Mouse (Mus musculus) thymus, postnatal 36 days (tissue): ENCODE data around the gene Gale.

Experiments
- DNase-seq, 2 experiments: peaks; one replicate each; pipeline ENCODE4 v3.0.0; 2022; ENCODE audit warnings: mixed read lengths in 2 of 2

Gene Gale

DNA sequence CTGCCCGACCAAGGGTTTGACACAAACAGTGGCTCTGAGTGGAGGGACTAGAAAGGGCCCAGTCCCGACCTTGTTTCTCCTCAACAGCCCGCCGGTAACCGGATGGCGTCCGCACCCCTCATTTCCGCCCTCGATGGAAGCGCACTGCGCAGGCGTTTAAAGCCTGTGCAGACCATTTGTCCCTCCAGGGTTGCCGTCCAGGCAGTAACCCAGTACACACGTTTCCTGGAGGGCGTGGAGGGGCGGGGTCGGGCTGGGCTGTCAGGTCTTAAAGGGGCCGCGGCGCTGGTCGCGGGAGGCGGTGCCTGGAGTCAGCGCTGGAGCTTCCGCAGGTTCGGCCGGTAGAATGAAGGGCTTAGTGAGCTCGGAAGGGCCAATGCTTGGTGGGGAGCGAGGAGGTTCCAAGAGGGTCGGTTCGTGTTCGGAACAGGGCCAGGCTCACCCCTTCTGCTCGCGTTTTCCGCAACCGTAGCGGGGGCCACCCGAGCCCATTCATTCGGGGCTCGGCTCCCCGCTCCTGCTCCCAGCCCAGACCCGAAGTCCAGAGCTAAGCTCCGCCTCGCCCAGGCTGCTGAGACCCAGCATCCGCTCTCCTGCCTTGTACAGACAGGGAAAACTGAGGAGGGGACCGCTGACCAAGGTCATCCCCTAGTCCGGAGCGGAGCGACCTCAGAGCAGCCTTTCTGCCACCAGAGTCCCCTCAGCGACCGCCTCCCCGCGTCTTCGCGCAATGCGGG is at the start of gene Gale:
Gale (plus strand) TSS at position 271 of the 737 bp plus-strand sequence.
- DNase-seq: peak; percentile 95 to 96

DNA sequence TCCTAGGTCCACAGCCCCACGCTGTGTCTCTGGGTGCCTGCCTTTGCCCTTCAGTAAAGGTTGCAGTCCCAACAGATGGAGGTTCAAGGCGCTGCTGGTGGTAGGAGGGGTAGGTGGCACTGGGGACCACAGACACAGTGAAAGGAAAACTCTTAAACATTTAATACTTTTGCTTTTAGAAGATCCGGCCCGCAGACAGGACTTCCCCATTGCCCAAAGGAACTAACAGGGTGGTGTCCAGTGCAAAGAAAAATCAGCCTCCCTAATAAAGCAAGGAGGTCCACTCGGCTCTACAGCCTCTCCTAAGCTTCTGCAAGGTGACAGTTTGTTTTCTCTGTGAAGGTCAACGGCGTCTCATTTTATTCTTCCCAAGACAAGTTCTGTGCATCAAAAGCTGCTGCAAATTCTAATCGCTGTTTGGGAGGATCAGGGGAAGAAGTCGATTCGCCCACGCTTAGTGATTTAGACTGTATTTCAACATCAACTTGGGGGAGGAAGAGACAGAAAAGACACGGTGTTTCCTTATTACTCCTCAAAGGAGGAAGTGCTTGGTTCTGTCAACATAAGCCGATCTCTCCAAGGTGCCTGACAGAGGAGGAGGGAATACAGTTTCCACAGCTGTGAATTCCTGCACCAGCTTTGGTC is 44.8 kb upstream of the Gale start:
- DNase-seq: no peak

DNA sequence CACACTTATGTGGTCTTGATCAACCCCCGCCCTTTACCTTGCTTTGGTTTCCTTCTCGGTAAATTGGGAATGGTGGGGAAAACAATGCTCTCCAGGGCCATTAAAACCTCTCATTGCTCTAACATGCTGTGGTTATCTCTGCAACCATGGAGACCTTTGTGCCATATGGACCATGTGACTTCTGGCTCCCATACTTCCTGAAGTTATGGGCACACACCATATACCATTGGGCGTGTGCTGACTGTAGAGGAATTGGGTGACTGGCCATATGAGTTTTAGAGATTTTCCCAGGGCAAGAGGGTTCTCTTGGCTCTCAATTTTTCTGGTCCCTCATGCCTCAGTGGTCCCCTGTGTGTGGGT is 44.3 kb upstream of the Gale start:
- DNase-seq: no peak

DNA sequence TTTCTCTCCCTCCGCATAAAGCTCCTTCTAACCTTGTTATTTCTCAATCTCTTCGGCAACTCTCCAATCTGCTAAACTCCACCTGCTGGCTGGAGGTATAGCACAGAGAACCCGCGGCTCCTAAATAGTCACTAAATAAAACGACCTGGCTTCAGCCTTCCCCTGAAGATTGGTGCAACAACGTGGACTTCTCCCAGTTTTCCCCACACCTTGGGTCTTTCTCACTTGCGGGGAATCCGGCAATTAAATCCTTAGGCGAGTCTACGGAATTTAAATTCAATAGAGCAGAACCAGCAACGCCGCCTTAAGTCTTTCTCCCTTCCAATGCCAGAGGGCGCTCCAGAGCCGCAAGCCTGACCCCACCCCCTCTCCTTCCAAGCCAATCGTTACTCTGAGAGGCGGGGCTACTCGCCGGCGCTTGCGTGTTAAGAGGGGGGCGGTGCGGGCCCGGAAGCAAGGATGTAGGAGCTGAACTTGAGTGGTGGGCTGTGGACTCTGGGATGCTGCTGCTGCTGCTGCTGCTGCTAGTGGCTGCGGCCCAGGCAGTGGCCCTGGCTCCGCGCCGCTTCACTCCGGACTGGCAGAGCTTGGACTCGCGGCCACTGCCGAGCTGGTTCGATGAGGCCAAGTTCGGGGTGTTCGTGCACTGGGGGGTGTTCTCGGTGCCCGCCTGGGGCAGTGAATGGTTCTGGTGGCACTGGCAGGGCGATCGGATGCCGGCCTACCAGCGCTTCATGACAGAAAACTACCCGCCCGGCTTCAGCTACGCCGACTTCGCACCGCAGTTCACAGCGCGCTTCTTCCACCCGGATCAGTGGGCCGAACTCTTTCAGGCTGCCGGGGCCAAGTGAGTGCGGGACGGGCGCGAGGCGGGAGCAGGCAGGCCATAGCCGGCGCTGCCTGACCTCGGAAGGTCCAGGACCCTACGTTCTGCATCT is 43.0 kb upstream of the Gale start, which contains the start of gene Fuca1:
Fuca1 (plus strand) TSS at position 432 of the 938 bp plus-strand sequence.
- DNase-seq: peak; percentile 97 to 98

DNA sequence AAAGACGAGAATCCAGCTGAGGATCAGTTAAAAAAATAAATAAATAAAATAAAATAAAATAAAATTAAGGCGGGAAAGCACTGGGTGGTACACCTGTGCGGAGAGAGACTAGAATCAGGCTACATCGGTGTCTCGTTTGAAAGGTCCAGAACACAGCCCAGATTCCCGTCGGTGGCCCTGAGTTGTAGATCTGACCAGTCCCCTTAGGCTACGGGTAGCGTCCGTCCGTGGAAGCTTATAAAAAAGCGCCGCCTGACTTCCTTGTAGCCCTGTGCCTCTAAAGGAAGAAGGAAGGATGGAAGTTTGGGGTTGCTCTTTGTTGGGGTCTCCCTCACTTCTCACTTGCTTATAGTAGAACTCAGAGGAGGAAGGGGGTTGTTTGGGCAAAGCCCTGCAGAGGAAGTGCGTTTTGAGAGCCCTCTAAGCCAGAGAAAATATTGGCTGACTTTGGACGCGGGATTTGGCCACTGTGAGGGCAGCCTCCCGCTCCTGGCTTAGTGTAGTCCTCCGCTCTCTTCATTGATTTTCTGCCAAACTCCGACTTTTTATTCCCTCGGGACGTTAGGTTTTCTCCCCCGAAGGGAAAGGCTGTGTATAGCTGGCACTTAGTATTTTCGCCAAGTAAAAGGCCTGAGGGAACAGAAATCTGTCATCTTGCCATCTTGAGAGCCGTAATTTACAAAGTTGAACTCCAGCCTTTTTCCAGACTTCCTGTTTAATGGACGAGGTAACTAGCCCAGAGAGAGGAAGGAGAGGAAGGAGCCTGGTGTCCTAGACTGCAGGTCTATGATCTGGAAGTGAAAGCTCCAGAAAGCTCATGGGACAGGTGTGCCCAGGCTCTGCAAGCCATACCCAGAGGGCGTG is 42.0 kb upstream of the Gale start:
- DNase-seq: no peak

DNA sequence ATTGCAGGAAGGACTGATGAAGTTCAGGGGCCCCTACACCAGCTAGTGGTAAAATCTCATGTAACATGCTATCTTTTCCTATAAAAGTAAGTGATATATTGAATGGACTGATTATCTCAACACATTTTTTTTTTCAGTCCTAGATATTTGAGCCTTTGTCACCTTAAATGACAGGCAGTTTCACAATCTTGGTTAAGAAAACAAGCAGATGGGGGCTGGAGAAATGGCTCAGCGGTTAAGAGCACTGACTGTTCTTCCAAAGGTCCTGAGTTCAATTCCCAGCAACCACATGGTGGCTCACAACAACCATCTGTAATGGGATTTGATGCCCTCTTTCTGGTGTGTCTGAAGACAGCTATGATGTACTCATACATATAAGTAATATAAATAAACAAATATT is 41.3 kb upstream of the Gale start:
- DNase-seq: no peak

DNA sequence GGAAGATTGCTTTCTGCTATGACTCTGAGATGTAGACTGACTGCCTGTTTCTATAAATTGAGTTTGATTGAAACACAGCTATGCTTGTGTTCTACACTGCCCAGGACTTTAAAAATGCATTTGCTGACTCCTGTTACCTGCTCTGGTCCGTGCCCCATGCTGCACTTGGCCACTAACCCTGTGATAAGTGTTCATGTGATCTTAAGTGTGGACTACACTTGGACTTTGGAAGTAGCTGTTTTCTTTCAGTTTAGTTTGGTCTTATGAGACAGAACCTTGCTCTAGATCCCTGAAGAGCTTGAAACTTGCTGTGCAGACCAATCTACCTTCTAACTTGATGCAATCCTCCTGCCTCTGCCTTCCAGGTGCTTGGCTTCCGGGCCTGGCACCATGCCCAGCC is 39.1 kb upstream of the Gale start:
- no peak for DNase-seq

DNA sequence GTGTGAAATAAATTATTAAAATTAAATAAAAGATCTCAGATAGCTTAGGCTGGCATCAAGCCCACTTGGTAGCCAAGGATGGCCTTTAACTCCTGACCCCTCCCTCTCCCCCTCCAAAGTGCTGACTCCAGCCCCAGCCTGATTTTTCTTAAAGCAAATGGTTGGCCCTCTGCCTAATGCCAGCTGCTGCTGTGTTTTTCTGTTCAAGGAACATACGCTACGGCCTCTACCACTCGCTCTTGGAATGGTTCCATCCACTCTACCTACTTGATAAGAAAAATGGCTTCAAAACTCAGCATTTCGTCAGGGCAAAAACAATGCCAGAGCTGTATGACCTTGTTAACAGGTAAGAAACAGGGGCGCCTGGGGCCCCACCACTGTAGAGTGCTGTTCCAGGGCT is 38.2 kb upstream of the Gale start:
- no peak for DNase-seq

DNA sequence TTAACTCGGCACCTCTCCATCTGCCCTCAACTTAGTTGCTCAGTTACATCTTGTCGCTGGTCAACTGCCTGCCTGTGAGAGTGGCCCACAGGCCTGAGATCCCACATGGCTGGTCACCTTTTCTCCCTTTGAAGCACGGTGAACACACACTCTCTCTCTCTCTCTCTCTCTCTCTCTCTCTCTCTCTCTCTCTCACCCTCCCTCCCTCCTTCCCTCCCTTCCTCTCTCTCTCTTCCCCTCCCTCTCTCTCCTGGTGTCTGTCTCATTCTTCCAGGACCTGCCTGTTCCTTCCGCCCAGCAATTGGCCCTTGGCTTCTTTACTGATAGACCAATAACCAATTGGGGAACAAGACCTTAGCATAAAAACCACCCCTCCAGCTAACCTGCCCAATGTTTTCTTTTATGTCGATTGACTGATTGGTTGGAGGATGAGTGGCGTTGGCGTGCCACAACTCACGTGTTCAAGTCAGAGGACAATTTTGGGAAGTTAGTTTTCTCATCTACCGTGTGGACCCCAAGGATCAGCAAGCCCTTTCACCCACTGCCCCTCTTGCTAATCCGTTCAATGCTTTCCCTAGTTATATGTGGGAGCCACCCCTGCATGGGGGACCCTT is 37.2 kb upstream of the Gale start:
- DNase-seq: no peak

DNA sequence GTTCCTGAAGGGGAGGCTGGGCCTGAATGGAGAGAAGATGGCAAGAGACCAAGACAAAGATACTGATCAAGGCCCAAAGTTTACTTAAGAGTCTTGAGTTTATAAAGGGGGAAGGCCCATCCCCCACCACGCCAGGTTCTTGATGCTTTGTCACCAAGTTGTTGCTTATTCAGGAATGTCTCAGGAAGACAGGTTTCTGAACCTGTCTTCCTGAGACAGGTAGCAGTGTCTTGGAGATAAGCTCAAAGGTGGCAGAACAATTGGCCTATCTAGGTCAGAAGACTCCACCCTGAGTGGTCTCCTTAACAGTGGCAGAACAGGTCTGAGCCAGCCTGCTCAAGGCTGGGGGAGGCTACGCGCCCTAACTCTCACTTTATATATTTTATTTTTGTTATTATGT is 36.7 kb upstream of the Gale start:
- no peak for DNase-seq

DNA sequence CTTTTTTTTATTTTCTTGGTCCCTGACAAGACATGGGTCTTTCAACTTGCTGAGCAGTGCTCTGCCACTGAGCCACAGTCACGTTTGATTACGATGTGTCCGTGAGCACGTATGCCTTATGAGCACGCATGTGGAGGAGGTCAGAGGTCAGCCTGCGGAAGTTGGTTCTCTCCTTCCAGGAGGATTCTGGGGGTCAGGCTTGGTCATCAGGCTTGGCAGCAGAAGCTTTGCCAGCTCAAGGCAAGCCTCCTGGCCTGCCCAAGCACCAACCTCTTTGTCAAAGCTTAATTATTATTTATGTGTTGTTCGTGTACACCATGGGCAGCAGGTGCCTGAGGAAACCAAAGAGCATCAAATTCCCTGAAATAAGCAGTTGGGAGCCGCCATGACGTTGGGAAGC is 35.2 kb upstream of the Gale start:
- DNase-seq: no peak

DNA sequence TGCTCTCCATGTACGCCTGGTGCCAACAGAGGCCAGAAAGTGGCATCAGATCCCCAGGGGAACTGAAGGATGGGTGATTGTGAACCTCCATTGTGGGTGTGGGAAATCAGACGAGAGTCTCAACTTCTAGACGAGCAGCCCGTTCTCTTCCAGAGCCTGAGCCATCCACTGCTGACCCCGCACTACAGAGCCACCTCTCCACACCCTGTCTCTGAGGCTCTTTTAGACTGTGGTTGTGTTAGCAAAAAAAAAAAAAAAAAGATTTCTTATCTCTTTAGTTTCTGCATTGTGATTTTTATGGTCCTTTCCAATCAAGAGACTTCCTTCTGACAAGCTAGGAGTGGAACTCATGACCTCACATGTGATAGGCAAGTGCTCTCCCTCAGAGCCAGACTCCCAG is 34.1 kb upstream of the Gale start:
- no peak for DNase-seq

DNA sequence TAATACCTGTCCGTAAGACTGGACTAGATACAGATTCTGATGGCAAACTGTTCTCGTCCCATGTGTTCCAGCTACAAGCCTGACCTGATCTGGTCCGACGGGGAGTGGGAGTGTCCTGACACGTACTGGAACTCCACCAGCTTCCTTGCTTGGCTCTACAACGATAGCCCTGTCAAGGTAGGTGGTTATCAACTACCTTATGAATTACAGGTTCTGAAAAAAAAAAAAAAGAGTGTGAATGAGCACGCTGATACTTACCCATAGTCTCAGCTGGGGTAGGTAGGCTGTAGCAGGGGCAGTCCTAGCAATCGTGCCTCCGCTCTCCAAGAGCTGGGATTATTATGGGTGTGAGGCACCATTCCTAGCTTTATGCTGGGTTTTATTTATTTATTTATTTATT is 33.7 kb upstream of the Gale start:
- no peak for DNase-seq

DNA sequence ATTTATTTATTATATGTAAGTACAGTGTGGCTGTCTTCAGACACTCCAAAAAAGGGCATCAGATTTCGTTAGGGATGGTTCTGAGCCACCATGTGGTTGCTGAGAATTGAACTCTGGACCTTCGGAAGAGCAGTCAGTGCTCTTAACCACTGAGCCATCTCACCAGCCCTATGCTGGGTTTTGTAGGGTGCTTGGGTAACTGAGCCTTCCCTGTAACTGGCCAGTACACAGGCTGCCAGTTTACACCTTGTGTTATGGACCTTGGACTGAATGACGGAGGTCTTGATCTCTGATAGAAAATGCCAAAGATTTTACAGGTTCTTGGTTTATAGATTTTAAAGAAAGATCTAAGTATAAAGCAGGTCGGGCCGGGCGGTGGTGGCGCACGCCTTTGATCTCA is 33.3 kb upstream of the Gale start:
- DNase-seq: no peak

DNA sequence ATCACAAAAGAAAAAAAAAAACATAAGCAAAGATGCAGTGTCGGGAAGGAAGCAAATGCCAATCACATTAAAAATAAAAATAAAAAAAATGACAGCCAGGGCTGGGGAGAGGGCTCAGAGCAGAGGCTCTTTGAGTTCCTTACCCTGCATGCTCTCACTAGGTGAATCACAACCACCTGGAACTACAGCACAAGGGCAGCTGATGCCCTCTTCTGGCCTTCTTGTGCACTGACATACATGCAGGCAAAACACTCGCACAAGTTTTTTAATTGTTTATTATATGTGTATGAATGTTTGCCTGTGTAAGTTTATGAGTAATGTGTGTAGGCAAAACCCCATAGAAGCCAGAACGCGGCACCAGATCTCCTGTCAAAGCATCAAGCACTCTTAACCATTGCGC is 31.7 kb upstream of the Gale start:
- peak in 1 of 2 experiments; percentile 25 for DNase-seq

DNA sequence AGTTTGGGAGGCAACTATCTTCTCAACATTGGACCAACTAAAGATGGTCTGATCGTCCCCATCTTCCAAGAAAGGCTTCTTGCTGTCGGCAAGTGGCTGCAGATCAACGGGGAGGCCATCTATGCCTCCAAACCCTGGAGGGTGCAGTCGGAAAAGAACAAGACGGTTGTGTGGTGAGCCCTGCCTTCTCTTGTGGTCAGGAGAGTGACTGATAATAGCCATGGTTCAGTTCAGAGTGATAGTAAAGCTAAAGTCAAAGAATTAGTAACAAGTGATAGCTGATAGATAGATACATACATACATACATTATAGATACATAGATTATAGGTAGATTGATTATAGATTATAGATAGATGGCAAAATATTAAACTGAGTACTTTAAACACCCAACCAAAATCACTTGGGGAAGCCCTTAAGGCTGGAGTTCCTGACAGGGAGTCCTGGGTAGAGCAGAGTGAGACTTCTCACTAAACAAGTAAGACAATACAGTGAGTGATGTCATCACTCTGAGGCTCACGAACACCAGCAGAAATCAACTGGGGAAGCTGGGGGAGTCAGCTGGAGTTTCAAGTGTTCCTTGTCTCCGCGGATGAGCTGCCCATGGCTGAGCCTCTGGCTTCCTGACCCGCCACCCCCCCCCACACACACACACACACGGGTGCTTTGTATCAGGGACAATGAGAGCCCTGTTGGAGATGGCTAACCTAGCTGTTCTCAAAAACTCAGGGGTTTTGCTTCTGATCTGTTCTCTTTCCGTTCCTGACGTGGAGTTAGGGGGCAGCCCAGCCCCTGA is 28.6 kb upstream of the Gale start:
- DNase-seq: no peak

DNA sequence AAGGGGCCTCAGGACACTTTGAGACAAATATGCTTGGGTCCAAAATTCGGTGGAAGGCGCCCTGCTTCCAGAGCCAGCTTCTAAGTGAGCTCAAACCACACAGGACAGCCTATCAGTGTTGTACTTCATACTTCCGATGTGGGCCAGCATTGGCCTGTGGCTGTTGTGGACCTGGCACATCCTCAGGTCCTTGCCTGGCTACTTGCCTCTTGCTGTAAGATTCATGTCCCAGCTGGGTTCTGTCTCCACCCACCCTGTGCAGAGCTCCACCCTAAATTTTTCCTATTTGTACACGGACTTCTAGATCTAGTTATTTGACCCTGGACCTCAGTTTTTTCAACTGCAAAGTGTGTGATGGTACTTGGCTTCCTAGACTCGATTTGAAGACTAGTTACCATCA is 28.0 kb upstream of the Gale start:
- DNase-seq: no peak

DNA sequence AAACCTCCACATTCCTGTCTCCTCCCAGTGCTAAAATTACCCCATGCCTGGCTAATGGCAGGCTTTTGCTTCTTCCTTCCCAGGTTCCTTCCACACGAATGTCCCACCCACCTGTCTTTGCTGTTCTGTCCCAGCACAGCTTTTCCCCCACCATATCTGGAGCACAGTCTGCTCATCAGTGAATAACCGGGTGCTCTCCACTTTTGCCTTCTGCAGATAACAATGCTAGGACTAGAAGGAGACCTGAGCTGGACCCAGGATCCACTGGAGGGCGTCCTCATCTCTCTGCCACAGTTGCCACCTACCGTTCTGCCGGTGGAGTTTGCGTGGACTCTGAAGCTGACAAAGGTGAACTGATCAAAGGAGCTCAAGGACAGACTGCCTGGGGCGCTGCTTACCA is 24.7 kb upstream of the Gale start:
- no peak for DNase-seq

DNA sequence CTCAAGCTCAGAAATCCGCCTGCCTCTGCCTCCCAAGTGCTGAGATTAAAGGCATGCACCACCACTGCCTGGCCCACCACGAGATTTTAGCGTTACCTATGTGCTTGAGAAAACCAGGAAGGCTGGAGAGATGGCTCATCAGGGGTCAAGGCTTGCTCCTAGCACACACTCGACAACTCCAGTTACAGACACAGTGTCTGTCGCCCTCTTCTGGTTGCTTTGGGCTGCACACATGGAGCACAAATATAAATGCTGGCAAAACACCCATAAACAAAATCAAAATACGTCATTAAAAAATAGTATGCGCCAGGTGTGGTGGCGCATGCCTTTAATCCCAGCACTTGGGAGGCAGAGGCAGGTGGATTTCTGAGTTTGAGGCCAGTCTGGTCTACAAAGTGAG is 22.5 kb upstream of the Gale start:
- DNase-seq: peak in 1 of 2 experiments; percentile 29

DNA sequence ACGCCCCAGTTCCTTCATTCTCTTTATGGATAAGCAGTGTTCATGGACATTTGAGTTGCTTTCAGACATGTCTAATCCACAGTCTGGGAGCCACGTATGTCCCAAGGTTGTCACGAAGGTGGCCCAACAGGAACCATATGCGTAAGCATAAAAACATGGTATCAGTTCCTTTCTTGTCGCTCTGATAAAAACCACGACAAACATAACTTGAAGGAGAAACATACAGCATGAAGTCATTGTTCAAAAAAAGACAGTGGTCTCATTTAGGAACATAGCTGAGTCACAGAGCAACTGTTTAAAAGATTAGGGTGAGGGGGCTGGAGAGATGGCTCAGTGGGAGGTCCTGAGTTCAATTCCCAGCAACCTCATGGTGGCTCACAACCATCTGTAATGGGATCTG is 21.3 kb upstream of the Gale start:
- no peak for DNase-seq

DNA sequence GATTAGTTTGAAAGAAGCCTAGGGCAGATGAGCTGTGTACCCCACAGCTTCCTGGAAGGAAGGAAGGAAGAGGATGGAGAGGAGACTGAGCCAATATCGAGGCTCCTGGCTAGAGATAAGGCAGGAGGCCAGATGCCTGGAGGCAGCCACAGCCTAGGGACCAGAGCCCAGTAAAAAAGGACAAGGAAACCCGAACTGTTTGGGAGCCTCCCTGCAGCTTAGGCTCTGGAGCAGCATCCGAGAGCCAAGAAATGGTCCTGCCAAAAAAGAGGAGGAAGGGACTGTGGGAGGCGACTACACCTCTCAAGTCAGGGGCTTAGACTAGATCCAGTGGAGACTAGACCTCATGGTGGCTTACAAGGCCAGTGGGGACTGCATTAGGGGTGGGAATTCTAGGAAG is 20.1 kb upstream of the Gale start:
- DNase-seq: no peak
